Mouse (Mus musculus) embryonic fibroblast, embryonic 13.5 days (primary cell): ENCODE results near the gene R3hdm1. TPM values are rescaled to one million over a fixed set of nuclear protein-coding genes. Genes with fewer than 3 reads are reported as not detected.

ENCODE experiments used
- H3K27ac ChIP-seq: 2 replicates; pipeline ENCODE4 v1.5.1; 2012; ENCODE audit warnings: low read length, control low read depth, inconsistent platforms; ENCODE audit not compliant: insufficient read depth
- H3K4me1 ChIP-seq: 2 replicates; pipeline ENCODE4 v1.6.1; 2011; ENCODE audit warnings: low read length; ENCODE audit not compliant: control insufficient read depth, insufficient read depth
- H3K4me3 ChIP-seq: 2 replicates; pipeline ENCODE4 v1.5.1; 2011; ENCODE audit warnings: mild to moderate bottlenecking, control low read depth, low read length; ENCODE audit not compliant: insufficient read depth
- CTCF ChIP-seq: IDR thresholded peaks from 2 replicates; pipeline ENCODE4 v1.5.1; 2011; ENCODE audit warnings: mild to moderate bottlenecking, control low read depth, low read length, moderate library complexity, borderline replicate concordance; ENCODE audit not compliant: insufficient read depth
- POLR2A ChIP-seq: IDR thresholded peaks from 2 replicates; pipeline ENCODE4 v1.6.1; 2011; ENCODE audit warnings: low read depth, mild to moderate bottlenecking, control low read depth, low read length, moderate library complexity
- polyA plus RNA-seq: library from polyadenylated mRNA; stranded (reverse); fragments of >200 nt; gene quantifications from 2 replicates; pipeline ENCODE4 v1.2.4, GENCODE M21; 2011; ENCODE audit warnings: low read depth; ENCODE audit not compliant: missing spikeins, insufficient read length

Gene R3hdm1
- polyA plus RNA-seq, 1 experiment = 97.9 TPM

- Histone ChIP-seq H3K27ac (no peak overlapping the region), H3K4me3 (no peak overlapping the region), H3K4me1 (no peaks in the 10 kb centered on the region)
- TF ChIP-seq POLR2A (no peak), CTCF (no peak)
These were observed 178.7 kb downstream of the R3hdm1 start for GRCm38 (mm10) chr1:128281753-128282152.

DNA sequence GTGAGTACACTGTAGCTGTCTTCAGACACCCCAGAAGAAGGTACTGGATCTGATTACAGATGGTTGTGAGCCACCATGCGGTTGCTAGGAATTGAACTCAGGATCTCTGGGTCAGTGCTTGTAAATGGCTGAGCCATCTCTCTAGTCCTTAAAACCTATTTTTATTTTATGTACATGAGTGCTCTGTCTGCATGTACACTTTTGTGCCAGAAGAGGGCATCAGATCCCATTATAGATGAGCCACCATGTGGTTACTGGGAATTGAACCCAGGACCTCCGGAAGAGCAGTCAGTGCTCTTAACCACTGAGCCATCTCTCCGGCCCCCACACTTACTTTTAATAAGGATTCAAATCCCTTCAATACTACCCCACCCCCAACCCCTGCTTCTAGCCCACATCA is 179.8 kb downstream of the R3hdm1 start:
- TF ChIP-seq CTCF (no peak), POLR2A (no peak)
- H3K27ac ChIP-seq = no peak overlapping the region
- no peaks in the 10 kb centered on the region for H3K4me1 ChIP-seq
- H3K4me3 ChIP-seq = no peak overlapping the region

DNA sequence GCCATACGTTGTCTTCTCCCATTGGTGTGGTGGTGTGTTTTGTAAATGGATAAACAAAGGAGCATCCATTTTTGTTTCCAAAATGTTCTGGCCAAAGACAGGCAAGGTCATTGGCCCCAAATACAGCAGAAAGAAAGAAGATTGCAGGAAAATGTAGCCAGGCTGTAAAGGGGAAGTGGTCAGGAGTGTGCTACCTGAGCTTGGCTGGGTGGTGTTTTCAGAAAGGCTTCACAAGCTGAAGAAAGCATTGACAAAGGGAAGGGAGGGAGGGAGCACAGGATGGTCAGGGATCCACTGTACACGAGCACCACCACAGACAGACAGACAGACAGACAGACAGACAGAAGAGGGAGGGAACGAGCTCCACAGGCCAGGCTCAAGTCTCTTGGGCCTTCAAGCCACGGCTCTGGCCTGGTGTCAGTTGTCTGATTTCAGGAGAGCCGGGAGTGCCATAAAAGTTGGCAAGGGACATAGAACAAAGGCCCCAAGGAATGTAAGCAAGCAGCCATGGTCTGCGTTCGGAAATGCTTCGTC is 181.1 kb downstream of the R3hdm1 start:
- no peak overlapping the region for H3K27ac ChIP-seq
- no peak for TF ChIP-seq CTCF
- TF ChIP-seq POLR2A = no peak
- H3K4me3 ChIP-seq = no peak overlapping the region
- H3K4me1 ChIP-seq = no peaks in the 10 kb centered on the region

- no peak overlapping the region for H3K27ac ChIP-seq
- TF ChIP-seq POLR2A (no peak), CTCF (no peak)
- no peak overlapping the region for H3K4me3 ChIP-seq
- no peaks in the 10 kb centered on the region for H3K4me1 ChIP-seq
These were observed 182.0 kb downstream of the R3hdm1 start for GRCm38 (mm10) chr1:128285136-128285535.

Other genes starting within 250 kb of the R3hdm1 start
- gene Map3k19, start 248.3 kb upstream of the R3hdm1 start, polyA plus RNA-seq = not detected in 2 replicates
- 35.4 and 38.4 TPM in 2 replicates for gene Rab3gap1, start 234.5 kb upstream of the R3hdm1 start, polyA plus RNA-seq
- gene Zranb3, start 254 bp upstream of the R3hdm1 start, polyA plus RNA-seq = 8.6 and 10.9 TPM in 2 replicates
- 89.2 and 89.6 TPM in 2 replicates for gene Ubxn4, start 140.7 kb downstream of the R3hdm1 start, polyA plus RNA-seq
- gene Lct, start 225.0 kb downstream of the R3hdm1 start, polyA plus RNA-seq = 0.13 TPM in 1 of 2 replicates, not detected in the other